Comparison of ENCODE assay signal across 17 mouse cellular contexts in genomic region chr6:59537025-59537424, GRCm38 (mm10).
DNase-seq lines count a peak whose midpoint lies in the region; ATAC-seq and TF ChIP-seq lines count a peak whose summit lies in the region.
"Had no signal": no experiment of that assay in that cellular context is flagged by ENCODE, and none has a peak within 500 bp of the region (broad histone marks: within the 10 kb centered on the region; RNA-seq: fewer than 3 reads in every experiment).

No protein-coding gene starts in this region.

- POLR2A ChIA-PET in Patski (lab: Charles Lee), result no interaction called here

- no peak overlapping the region for H3K27ac ChIP-seq in intestine, postnatal 0 days (ENCODE audit: low read depth, low read length)
- H3K27ac ChIP-seq in intestine, embryonic 16.5 days (ENCODE audit: low read length), result no peak overlapping the region
- H3K27ac ChIP-seq in lung, embryonic 14.5 days (ENCODE audit: low read depth), result no peak overlapping the region
- H3K27ac ChIP-seq: hindbrain, embryonic 10.5 days; intestine, embryonic 15.5 days; liver, embryonic 14.5 days had no signal

- H3K4me3 ChIP-seq in intestine, postnatal 0 days (ENCODE audit: low read depth, low read length), result no peak overlapping the region
- no peak overlapping the region for H3K4me3 ChIP-seq in intestine, embryonic 16.5 days (ENCODE audit: low read length)
- no peak overlapping the region for H3K4me3 ChIP-seq in lung, embryonic 14.5 days (ENCODE audit: low read depth, low read length)
- H3K4me3 ChIP-seq: hindbrain, embryonic 10.5 days; intestine, embryonic 15.5 days had no signal

- H3K27me3 ChIP-seq in intestine, postnatal 0 days (replicated peaks; ENCODE audit: control insufficient read depth, insufficient read depth, low read length), result no peaks in the 10 kb centered on the region
- no peaks in the 10 kb centered on the region for H3K27me3 ChIP-seq in intestine, embryonic 16.5 days (replicated peaks; ENCODE audit: control insufficient read depth, insufficient read depth, low read length)
- no peaks in the 10 kb centered on the region for H3K27me3 ChIP-seq in lung, embryonic 14.5 days (ENCODE audit: insufficient read depth, low read length)
- peaks cover 21% of the 10 kb centered on the region for H3K27me3 ChIP-seq in Patski
- H3K27me3 ChIP-seq: intestine, embryonic 15.5 days had no signal

- H3K4me1 ChIP-seq in intestine, postnatal 0 days (replicated peaks; ENCODE audit: control insufficient read depth, insufficient read depth, low read length), result no peaks in the 10 kb centered on the region
- H3K4me1 ChIP-seq in intestine, embryonic 16.5 days (ENCODE audit: control insufficient read depth, insufficient read depth, low read length), result no peaks in the 10 kb centered on the region
- no peaks in the 10 kb centered on the region for H3K4me1 ChIP-seq in lung, embryonic 14.5 days (ENCODE audit: insufficient read depth)
- H3K4me1 ChIP-seq: hindbrain, embryonic 10.5 days; intestine, embryonic 15.5 days had no signal

- no peaks in the 10 kb centered on the region for H3K36me3 ChIP-seq in intestine, postnatal 0 days (ENCODE audit: control insufficient read depth, insufficient read depth)
- H3K36me3 ChIP-seq in intestine, embryonic 16.5 days (ENCODE audit: control insufficient read depth, insufficient read depth, low read length), result no peaks in the 10 kb centered on the region
- H3K36me3 ChIP-seq in lung, embryonic 14.5 days (ENCODE audit: insufficient read depth), result no peaks in the 10 kb centered on the region
- H3K36me3 ChIP-seq: hindbrain, embryonic 10.5 days; intestine, embryonic 15.5 days had no signal

- CTCF ChIA-PET in Patski (lab: Charles Lee), result interaction anchor here (0.9 kb wide), 1 partner anchor 11 kb away, joined by 3 read pairs; no protein-coding TSS in a partner anchor

- ATAC-seq in intestine, postnatal 0 days, result no peak
- no peak for ATAC-seq in intestine, embryonic 16.5 days
- no peak for ATAC-seq in lung, embryonic 14.5 days (ENCODE audit: insufficient read depth)
- no peak for ATAC-seq in Patski
- ATAC-seq: forebrain, embryonic 16.5 days; intestine, embryonic 15.5 days; lung, postnatal 0 days had no signal

- H3K9me3 ChIP-seq in intestine, postnatal 0 days (ENCODE audit: control insufficient read depth), result no peaks in the 10 kb centered on the region
- H3K9me3 ChIP-seq in intestine, embryonic 16.5 days (ENCODE audit: control insufficient read depth, low read length), result no peaks in the 10 kb centered on the region
- no peaks in the 10 kb centered on the region for H3K9me3 ChIP-seq in lung, embryonic 14.5 days (ENCODE audit: low read depth, low read length)
- H3K9me3 ChIP-seq: hindbrain, embryonic 10.5 days; intestine, embryonic 15.5 days had no signal

- H3K4me2 ChIP-seq in intestine, postnatal 0 days (replicated peaks; ENCODE audit: low read depth), result no peak overlapping the region
- no peak overlapping the region for H3K4me2 ChIP-seq in intestine, embryonic 16.5 days (ENCODE audit: low read depth, low read length)
- H3K4me2 ChIP-seq in lung, embryonic 14.5 days, result no peak overlapping the region
- H3K4me2 ChIP-seq: intestine, embryonic 15.5 days had no signal

- peak; percentile 23; the same call in 1 of the 2 replicates for TF ChIP-seq CTCF in intestine, postnatal 0 days (IDR thresholded peaks at IDR 0.05; ENCODE audit: low read depth)
- TF ChIP-seq CTCF in lung, embryonic 14.5 days (IDR thresholded peaks at IDR 0.05; ENCODE audit: low read depth), result no peak
- TF ChIP-seq CTCF in Patski (IDR thresholded peaks at IDR 0.05), result peak; percentile 16

- H3K9ac ChIP-seq in intestine, postnatal 0 days (ENCODE audit: low read depth, low read length), result no peak overlapping the region
- no peak overlapping the region for H3K9ac ChIP-seq in intestine, embryonic 16.5 days (ENCODE audit: low read depth, low read length)
- no peak overlapping the region for H3K9ac ChIP-seq in lung, embryonic 14.5 days
- H3K9ac ChIP-seq: intestine, embryonic 15.5 days; liver, embryonic 14.5 days had no signal

- in situ Hi-C loops in Patski (cut with MboI; ENCODE audit: low pct_unique_long_range_greater_than_20kb), result no loop called here

- DNase-seq in lung, embryonic 14.5 days, result peak; percentile 30
- no peak for DNase-seq in lung, postnatal 36 days
- DNase-seq in Patski (ENCODE audit: low read depth, low spot score), result no peak
- no peak for DNase-seq in urinary bladder, postnatal 14 days (ENCODE audit: low spot score)
- DNase-seq in embryo, embryonic 9.5 days (ENCODE audit: extremely low spot score), result no peak
- DNase-seq: embryo, embryonic 11 days; heart, adult 11 months; kidney, postnatal 25 days; spleen, adult 18-20 months; thymus, adult 2 months had no signal

- WGBS in intestine, postnatal 0 days, result 55% methylated on average over 2 of the region's 2 CpGs
- WGBS in intestine, embryonic 16.5 days, result 68% methylated on average over 2 of the region's 2 CpGs
- WGBS in lung, embryonic 14.5 days, result 65% methylated on average over 2 of the region's 2 CpGs
